Mouse (Mus musculus) ES-Bruce4 (cell line): ENCODE measurements around the gene Endou.

Experiments used
- CTCF ChIP-seq: IDR thresholded peaks from one replicate; pipeline ENCODE4 v1.8.1; 2011; ENCODE audit warnings: low read depth, low read length
- EP300 ChIP-seq: IDR thresholded peaks from 2 replicates; pipeline ENCODE4 v1.6.1; 2011; ENCODE audit warnings: low read depth, low read length; ENCODE audit not compliant: insufficient read depth
- POLR2A ChIP-seq: IDR thresholded peaks from one replicate; pipeline ENCODE4 v1.8.1; 2011; ENCODE audit warnings: low read length; ENCODE audit not compliant: insufficient read depth

DNA sequence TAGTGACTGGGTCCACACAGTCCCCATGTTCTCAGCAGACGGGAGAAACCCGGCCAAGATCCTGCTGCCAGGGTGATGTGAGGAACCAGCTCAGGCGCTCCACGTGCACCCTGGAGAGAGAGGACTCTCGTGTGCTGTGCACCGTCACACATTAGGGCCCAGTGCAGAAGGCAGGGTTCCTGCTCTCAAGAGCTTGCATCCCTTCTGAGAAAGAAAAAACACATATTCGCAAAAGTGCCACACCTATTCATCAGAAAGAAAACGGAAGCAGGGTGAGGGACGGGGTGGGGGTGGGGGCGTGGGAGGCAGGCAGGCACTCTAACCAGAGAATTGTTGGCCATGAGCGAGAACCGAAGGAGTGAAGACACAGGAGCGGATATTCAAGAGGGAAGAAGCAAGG, 55.2 kb downstream of the Endou start:
- TF ChIP-seq CTCF: no peak
- TF ChIP-seq EP300: no peak
- TF ChIP-seq POLR2A: no peak
